ENCODE assay signal across 23 mouse cellular contexts in the genomic region with DNA sequence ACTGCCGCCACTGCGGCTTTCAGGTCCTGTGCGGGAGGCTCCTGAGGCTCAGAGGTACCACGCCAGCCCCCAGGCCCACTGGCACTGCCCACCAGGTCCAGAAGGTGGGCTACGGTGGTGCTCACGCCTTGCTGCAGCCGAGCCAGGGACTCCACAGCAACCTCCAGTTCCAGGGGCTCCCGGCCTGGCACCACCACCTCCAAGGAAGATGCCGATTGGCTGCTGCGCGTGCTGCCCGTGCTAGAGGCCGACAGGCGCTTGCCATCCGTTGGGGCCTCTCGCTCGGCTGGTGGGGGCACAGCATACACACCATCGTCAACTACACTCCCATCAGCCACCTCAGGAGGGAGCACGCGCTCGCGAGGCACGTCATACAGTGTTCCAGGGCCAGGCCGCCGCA. TPM values are rescaled to one million over a fixed set of nuclear protein-coding genes. Genes with fewer than 3 reads are reported as not detected.
DNase-seq lines count a peak whose midpoint lies in the region; ATAC-seq and TF ChIP-seq lines count a peak whose summit lies in the region.
"Had no signal": no experiment of that assay in that cellular context is flagged by ENCODE, and none has a peak within 500 bp of the region (broad histone marks: within the 10 kb centered on the region; RNA-seq: fewer than 3 reads in every experiment).

No protein-coding gene starts in this region.

- H3K4me2 ChIP-seq in myocyte (ENCODE audit: low read depth), result no peak overlapping the region
- H3K4me2 ChIP-seq: embryonic facial prominence, embryonic 15.5 days; heart, embryonic 13.5 days; hindbrain, embryonic 13.5 days; midbrain, embryonic 15.5 days; neural tube, embryonic 15.5 days had no signal

- no peak overlapping the region for H3ac ChIP-seq in myocyte (ENCODE audit: control insufficient read depth, insufficient read length)

- ATAC-seq in cerebellum, adult (ENCODE audit: insufficient number of reproducible peaks, low FRiP score, low TSS enrichment), result no peak
- ATAC-seq: activated CD4-positive, CD25-positive, alpha-beta regulatory T cell, adult 4 months; inflammation-experienced regulatory T-cells, adult 6 months; midbrain, embryonic 15.5 days; Patski had no signal

- peaks cover 41% of the 10 kb centered on the region for H3K36me3 ChIP-seq in myocyte (ENCODE audit: control insufficient read depth, insufficient read depth)

- peak; percentile 30 for TF ChIP-seq POLR2A in myocyte (IDR thresholded peaks at IDR 0.05; ENCODE audit: insufficient read length, low read depth)

- no peak overlapping the region for H3K4me3 ChIP-seq in myocyte
- H3K4me3 ChIP-seq: embryonic facial prominence, embryonic 15.5 days; heart, embryonic 13.5 days; hindbrain, embryonic 13.5 days; left cerebral cortex, adult 2 months; midbrain, embryonic 15.5 days; neural tube, embryonic 15.5 days had no signal

- DNase-seq in cerebellum, adult 9-10 months, result peak; percentile 48
- DNase-seq in kidney, postnatal 10 days, result peak; percentile 23
- no peak for DNase-seq in kidney, adult 8-10 months
- peak; percentile 48 for DNase-seq in cerebellum, adult 9-11 months
- no peak for DNase-seq in right cerebral cortex, postnatal 14 days
- DNase-seq: embryo, embryonic 11 days; left cerebral cortex, postnatal 4 days; liver; lung, postnatal 14 days; right cerebral cortex, postnatal 25 days; thymus, postnatal 25 days had no signal

- H3K79me2 ChIP-seq in myocyte (ENCODE audit: control insufficient read depth, insufficient read depth), result peaks cover 27% of the 10 kb centered on the region

- no peaks in the 10 kb centered on the region for H3K27me3 ChIP-seq in myocyte (ENCODE audit: control insufficient read depth, insufficient read depth, insufficient read length)
- H3K27me3 ChIP-seq: embryonic facial prominence, embryonic 15.5 days; heart, embryonic 13.5 days; hindbrain, embryonic 13.5 days; midbrain, embryonic 15.5 days; neural tube, embryonic 15.5 days; Patski had no signal

TF ChIP-seq in myocyte, 11 proteins besides CTCF, POLR2A, EP300 and RAD21:
- TF ChIP-seq SRF (IDR thresholded peaks at IDR 0.05; ENCODE audit: control insufficient read depth, insufficient read length, low read depth) (no peak), USF1 (IDR thresholded peaks at IDR 0.05; ENCODE audit: low read depth) (no peak), POLR2AphosphoS2 (IDR thresholded peaks at IDR 0.05; ENCODE audit: insufficient read length, low read depth) (peak; percentile 54)

RNA-seq across cellular contexts. Expression of a gene that starts 23.0 kb away (rescaled TPM):
- 85.4 TPM for polyA plus RNA-seq in myocyte (2012; fragmentation: generic; extraction: Trizol)
- polyA plus RNA-seq: activated CD4-positive, CD25-positive, alpha-beta regulatory T cell, adult 4 months; heart, embryonic 13.5 days; hindbrain, embryonic 13.5 days; inflammation-experienced regulatory T-cells, adult 6 months; kidney, postnatal 0 days; neural tube, embryonic 15.5 days; Patski had no signal

RNA-seq across cellular contexts. Expression of a gene that starts 29.8 kb away (rescaled TPM):
- polyA plus RNA-seq in myocyte (2012; fragmentation: generic; extraction: Trizol), result 81.9 TPM

Comparison
In these comparisons a context has a peak if more than half of its experiments do, and no peak if none do; other contexts are left out.
1. DNase-seq: peak in cerebellum, adult 9-10 months (single experiment), kidney, postnatal 10 days (single experiment) and cerebellum, adult 9-11 months (single experiment); none in kidney, adult 8-10 months (0 of 2) and right cerebral cortex, postnatal 14 days (single experiment).